ENCODE assay signal across 27 mouse cellular contexts in the genomic region with DNA sequence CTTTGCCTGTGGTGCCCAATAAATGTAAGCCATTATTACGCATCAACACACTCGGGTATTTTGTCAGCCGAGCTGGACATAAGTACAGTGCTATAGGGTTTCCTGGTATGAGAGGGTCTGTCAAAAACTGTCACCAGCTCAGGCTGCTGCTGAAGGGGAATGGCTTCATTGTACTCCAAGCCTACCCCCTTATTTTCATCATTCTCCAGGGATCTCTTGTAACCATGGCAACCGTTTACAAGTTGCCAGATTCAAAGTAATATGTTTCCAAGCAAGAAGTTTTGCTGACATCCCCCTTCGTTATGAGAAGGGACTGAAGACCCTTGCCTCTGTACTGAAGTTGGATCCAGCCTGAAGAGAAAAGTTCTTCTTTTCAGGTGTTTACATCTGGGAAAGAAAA.
A peak's percentile ranks its signal among the peaks of the same experiment; 100 is the strongest.
DNase-seq lines count a peak whose midpoint lies in the region; ATAC-seq and TF ChIP-seq lines count a peak whose summit lies in the region.
"Had no signal": no experiment of that assay in that cellular context is flagged by ENCODE, and none has a peak within 500 bp of the region (broad histone marks: within the 10 kb centered on the region; RNA-seq: fewer than 3 reads in every experiment).

No protein-coding gene starts in this region.

- no peak overlapping the region for H3K4me2 ChIP-seq in hindbrain, embryonic 11.5 days (replicated peaks; ENCODE audit: low read depth, low read length)
- no peak overlapping the region for H3K4me2 ChIP-seq in midbrain, embryonic 14.5 days (ENCODE audit: low read length)
- H3K4me2 ChIP-seq in midbrain, embryonic 16.5 days (ENCODE audit: low read length) = no peak overlapping the region
- no peak overlapping the region for H3K4me2 ChIP-seq in midbrain, postnatal 0 days (ENCODE audit: low read depth, low read length, poor library complexity, severe bottlenecking)
- H3K4me2 ChIP-seq: heart, embryonic 12.5 days; limb, embryonic 15.5 days; liver, embryonic 13.5 days had no signal

- H3K27ac ChIP-seq in hindbrain, embryonic 11.5 days (ENCODE audit: low read depth, low read length) = no peak overlapping the region
- no peak overlapping the region for H3K27ac ChIP-seq in hindbrain, embryonic 10.5 days
- H3K27ac ChIP-seq in midbrain, embryonic 14.5 days (replicated peaks; ENCODE audit: low read depth, low read length) = no peak overlapping the region
- H3K27ac ChIP-seq in midbrain, embryonic 16.5 days (ENCODE audit: low read length) = no peak overlapping the region
- H3K27ac ChIP-seq in midbrain, postnatal 0 days (ENCODE audit: low read depth, low read length) = no peak overlapping the region
- H3K27ac ChIP-seq: heart, adult 2 months; limb, embryonic 10.5 days; limb, embryonic 15.5 days; liver, embryonic 13.5 days; macrophage had no signal

- no peaks in the 10 kb centered on the region for H3K27me3 ChIP-seq in hindbrain, embryonic 11.5 days (ENCODE audit: control insufficient read depth, insufficient read depth, low read length)
- no peaks in the 10 kb centered on the region for H3K27me3 ChIP-seq in hindbrain, embryonic 10.5 days (ENCODE audit: insufficient read depth, poor library complexity, severe bottlenecking)
- no peaks in the 10 kb centered on the region for H3K27me3 ChIP-seq in midbrain, embryonic 14.5 days (ENCODE audit: control insufficient read depth, insufficient read depth, low read length)
- H3K27me3 ChIP-seq in midbrain, embryonic 16.5 days (ENCODE audit: control insufficient read depth, insufficient read depth, low read depth, low read length) = no peaks in the 10 kb centered on the region
- H3K27me3 ChIP-seq in midbrain, postnatal 0 days (ENCODE audit: insufficient read depth, low read length) = no peaks in the 10 kb centered on the region
- H3K27me3 ChIP-seq: heart, embryonic 12.5 days; limb, embryonic 15.5 days; liver, embryonic 13.5 days had no signal

- H3K9ac ChIP-seq in hindbrain, embryonic 11.5 days (ENCODE audit: low read depth, low read length) = no peak overlapping the region
- H3K9ac ChIP-seq in midbrain, embryonic 14.5 days (replicated peaks; ENCODE audit: low read length) = no peak overlapping the region
- no peak overlapping the region for H3K9ac ChIP-seq in midbrain, embryonic 16.5 days (ENCODE audit: low read depth, low read length)
- H3K9ac ChIP-seq in midbrain, postnatal 0 days (replicated peaks; ENCODE audit: low read length, poor library complexity, severe bottlenecking) = no peak overlapping the region
- H3K9ac ChIP-seq: heart, embryonic 12.5 days; limb, embryonic 15.5 days; liver, embryonic 13.5 days had no signal

- ATAC-seq in hindbrain, embryonic 11.5 days (ENCODE audit: low FRiP score) = no peak
- ATAC-seq in midbrain, embryonic 14.5 days (ENCODE audit: low FRiP score, low TSS enrichment) = no peak
- no peak for ATAC-seq in midbrain, embryonic 16.5 days
- no peak for ATAC-seq in midbrain, postnatal 0 days (ENCODE audit: low FRiP score)
- ATAC-seq: activated CD4-positive, CD25-positive, alpha-beta regulatory T cell, adult 4 months; intestine, postnatal 0 days; lung, postnatal 0 days had no signal

- no peaks in the 10 kb centered on the region for H3K36me3 ChIP-seq in hindbrain, embryonic 11.5 days (ENCODE audit: control insufficient read depth, insufficient read depth, low read length)
- H3K36me3 ChIP-seq in hindbrain, embryonic 10.5 days = no peaks in the 10 kb centered on the region
- H3K36me3 ChIP-seq in midbrain, embryonic 14.5 days (ENCODE audit: control insufficient read depth, insufficient read depth, low read length) = no peaks in the 10 kb centered on the region
- H3K36me3 ChIP-seq in midbrain, embryonic 16.5 days (ENCODE audit: control insufficient read depth, insufficient read depth, low read length) = no peaks in the 10 kb centered on the region
- H3K36me3 ChIP-seq in midbrain, postnatal 0 days (ENCODE audit: insufficient read depth, low read length) = no peaks in the 10 kb centered on the region
- H3K36me3 ChIP-seq: heart, embryonic 12.5 days; limb, embryonic 10.5 days; limb, embryonic 15.5 days; liver, embryonic 13.5 days had no signal

- WGBS in hindbrain, embryonic 11.5 days = 85% methylated on average over 5 of the region's 5 CpGs
- 86% methylated on average over 5 of the region's 5 CpGs for WGBS in hindbrain, embryonic 10.5 days
- WGBS in midbrain, embryonic 14.5 days = 70% methylated on average over 5 of the region's 5 CpGs
- 60% methylated on average over 5 of the region's 5 CpGs for WGBS in midbrain, embryonic 16.5 days
- WGBS in midbrain, postnatal 0 days = 57% methylated on average over 5 of the region's 5 CpGs

- H3K9me3 ChIP-seq in hindbrain, embryonic 11.5 days (ENCODE audit: control insufficient read depth, low read length) = no peaks in the 10 kb centered on the region
- no peaks in the 10 kb centered on the region for H3K9me3 ChIP-seq in hindbrain, embryonic 10.5 days
- H3K9me3 ChIP-seq in midbrain, embryonic 14.5 days (ENCODE audit: control insufficient read depth, low read length) = no peaks in the 10 kb centered on the region
- no peaks in the 10 kb centered on the region; the same call in 1 of the 2 replicates for H3K9me3 ChIP-seq in midbrain, embryonic 16.5 days (replicated peaks; ENCODE audit: control insufficient read depth, low read length, poor library complexity, severe bottlenecking)
- no peaks in the 10 kb centered on the region for H3K9me3 ChIP-seq in midbrain, postnatal 0 days (ENCODE audit: low read length)
- H3K9me3 ChIP-seq: limb, embryonic 10.5 days; limb, embryonic 15.5 days had no signal

- peak; percentile 6 for DNase-seq in hindbrain, embryonic 11.5 days (ENCODE audit: low spot score)
- no peak for DNase-seq in hindbrain, embryonic 10.5 days (ENCODE audit: low spot score)
- DNase-seq in midbrain, embryonic 14.5 days = peak; percentile 64
- peak; percentile 24 for DNase-seq in midbrain, postnatal 0 days (ENCODE audit: low spot score)
- DNase-seq in urinary bladder, postnatal 4 days (ENCODE audit: low spot score in 2 of 2) = no peak
- DNase-seq: adrenal gland, adult 2 months; adrenal gland, postnatal 36 days; B cell, adult 2 months; cerebellum, adult 9-10 months; cerebellum, postnatal 36 days; heart, adult 2 months; heart, postnatal 4 days; kidney, postnatal 14 days; layer of hippocampus, adult 9-11 months; liver, embryonic 13.5 days; lung, adult 18-20 months; right cerebral cortex, postnatal 4 days; thymus, adult 2 months; thymus, postnatal 4 days had no signal

- no peak for TF ChIP-seq CTCF in midbrain, postnatal 0 days (IDR thresholded peaks at IDR 0.05)

- no peak overlapping the region for H3K4me3 ChIP-seq in hindbrain, embryonic 11.5 days (ENCODE audit: low read depth, low read length)
- H3K4me3 ChIP-seq in hindbrain, embryonic 10.5 days = no peak overlapping the region
- H3K4me3 ChIP-seq in midbrain, embryonic 14.5 days (replicated peaks; ENCODE audit: low read depth, low read length) = no peak overlapping the region
- H3K4me3 ChIP-seq in midbrain, embryonic 16.5 days (ENCODE audit: low read depth, low read length) = no peak overlapping the region
- H3K4me3 ChIP-seq in midbrain, postnatal 0 days (ENCODE audit: low read depth, low read length) = no peak overlapping the region
- H3K4me3 ChIP-seq: heart, adult 2 months; heart, embryonic 12.5 days; limb, embryonic 10.5 days; limb, embryonic 15.5 days; liver, embryonic 13.5 days had no signal

- H3K4me1 ChIP-seq in hindbrain, embryonic 11.5 days (replicated peaks; ENCODE audit: control insufficient read depth, insufficient read depth, low read length) = 0 out of 2 replicates have a peak, but pooled peaks cover 2% of the 10 kb centered on the region
- peaks cover 28% of the 10 kb centered on the region for H3K4me1 ChIP-seq in hindbrain, embryonic 10.5 days (replicated peaks)
- H3K4me1 ChIP-seq in midbrain, embryonic 14.5 days (ENCODE audit: control insufficient read depth, insufficient read depth, low read length) = peaks cover 11% of the 10 kb centered on the region; the same call in 1 of the 2 replicates
- H3K4me1 ChIP-seq in midbrain, embryonic 16.5 days (ENCODE audit: control insufficient read depth, insufficient read depth, low read length) = peaks cover 4% of the 10 kb centered on the region; the same call in 1 of the 2 replicates
- H3K4me1 ChIP-seq in midbrain, postnatal 0 days (ENCODE audit: insufficient read depth, low read length) = no peaks in the 10 kb centered on the region; the same call in 1 of the 2 replicates
- H3K4me1 ChIP-seq: heart, embryonic 12.5 days; limb, embryonic 10.5 days; limb, embryonic 15.5 days; liver, embryonic 13.5 days had no signal

Comparison
In these comparisons a context has a peak if more than half of its experiments do, and no peak if none do; other contexts are left out.
1. DNase-seq: peak in hindbrain, embryonic 11.5 days (single experiment), midbrain, embryonic 14.5 days (single experiment) and midbrain, postnatal 0 days (single experiment); none in hindbrain, embryonic 10.5 days (single experiment) and urinary bladder, postnatal 4 days (0 of 2).